Mouse (Mus musculus) E14TG2a.4 (cell line): ENCODE data around the gene Hoxd4.
A peak's percentile ranks its signal among the peaks of the same experiment; 100 is the strongest.

Experiments used
- H3K27me3 ChIP-seq: 2 replicates; pipeline ENCODE4 v1.6.1; 2014; ENCODE audit warnings: low read length, control low read depth; ENCODE audit not compliant: insufficient read depth
- H3K36me3 ChIP-seq: 2 replicates; pipeline ENCODE4 v1.6.1; 2014; ENCODE audit warnings: low read length, control low read depth; ENCODE audit not compliant: insufficient read depth
- H3K4me1 ChIP-seq: replicated peaks from 2 replicates; pipeline ENCODE4 v1.6.1; 2014; ENCODE audit warnings: low read depth, low read length, control low read depth
- H3K4me3 ChIP-seq: replicated peaks from 2 replicates; pipeline ENCODE4 v1.5.1; 2014; ENCODE audit warnings: mild to moderate bottlenecking, low read length
- H3K9me3 ChIP-seq: 2 replicates; pipeline ENCODE4 v1.6.1; 2014; ENCODE audit warnings: low read length, control low read depth
- CTCF ChIP-seq: conservative IDR thresholded peaks from 2 replicates; pipeline ENCODE4 v1.5.1; 2014; ENCODE audit warnings: low read length
- NANOG ChIP-seq: IDR thresholded peaks from 2 replicates; pipeline ENCODE4 v1.6.1; 2014; ENCODE audit warnings: borderline replicate concordance, low read length, mixed read lengths
- POU5F1 ChIP-seq: IDR thresholded peaks from 2 replicates; pipeline ENCODE4 v1.6.1; 2014; ENCODE audit warnings: low read length, borderline replicate concordance

Gene Hoxd4

DNA sequence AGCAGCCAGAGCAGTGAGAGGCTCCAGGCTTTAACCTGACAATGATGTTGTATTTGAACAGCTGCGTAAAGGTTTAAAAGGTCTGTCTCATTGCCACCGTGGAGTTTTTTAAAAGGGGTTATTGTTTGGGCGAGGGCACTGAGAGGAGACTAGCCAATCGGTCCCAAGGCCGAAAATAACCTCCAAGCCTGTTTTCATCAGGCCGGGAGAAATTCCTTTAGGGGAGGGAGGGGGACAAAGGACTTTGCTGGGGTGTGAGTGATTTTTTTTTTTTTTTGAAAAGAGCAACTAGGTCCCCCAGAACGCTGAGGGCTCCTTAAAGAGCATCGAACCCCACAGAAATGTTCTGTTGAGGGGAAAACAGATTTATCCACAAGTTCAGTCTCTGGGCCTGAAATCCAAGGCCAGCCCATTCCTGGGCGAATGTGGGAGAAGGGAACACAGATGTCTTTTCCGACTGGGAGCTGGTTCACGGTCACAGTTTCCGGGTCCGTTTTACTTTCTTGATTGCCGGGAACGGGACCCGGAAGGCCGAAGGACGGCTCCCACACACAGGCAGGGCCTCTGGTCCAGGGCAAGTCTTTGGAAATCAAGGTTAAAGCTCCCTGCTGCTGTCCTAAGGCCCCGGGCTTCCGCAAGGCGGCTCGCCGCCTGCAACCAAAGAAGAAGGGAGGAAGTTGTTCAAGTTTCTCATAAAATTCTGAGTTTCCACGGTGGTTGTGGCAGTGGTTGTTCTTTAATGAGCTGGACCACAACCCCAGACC lies 22.0 kb upstream of the Hoxd4 start:
- Histone ChIP-seq H3K4me1 (peaks cover 58% of the 10 kb centered on the region), H3K36me3 (no peaks in the 10 kb centered on the region), H3K9me3 (no peaks in the 10 kb centered on the region), H3K4me3 (no peak overlapping the region), H3K27me3 (peaks cover 90% of the 10 kb centered on the region)
- TF ChIP-seq CTCF (no peak), POU5F1 (no peak), NANOG (no peak)

DNA sequence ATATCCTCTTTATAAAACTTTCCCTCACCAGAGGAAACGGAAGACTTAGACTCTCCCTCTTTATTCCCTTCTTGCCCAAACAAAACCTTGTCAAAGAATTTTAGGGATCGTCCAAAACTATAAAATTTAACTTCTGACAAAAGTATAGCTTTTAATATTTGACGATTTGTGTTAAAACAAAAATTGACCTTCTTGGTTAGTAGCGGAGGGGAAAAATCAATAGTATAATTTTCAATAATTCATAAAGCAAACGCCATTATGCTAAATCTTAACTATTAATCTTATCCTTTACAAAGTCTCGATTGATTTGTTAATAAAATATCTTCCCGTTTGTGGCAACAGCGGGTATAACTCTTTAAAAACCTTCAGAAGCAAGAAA lies 21.4 kb upstream of the Hoxd4 start:
- no peaks in the 10 kb centered on the region for H3K9me3 ChIP-seq
- H3K36me3 ChIP-seq: no peaks in the 10 kb centered on the region
- H3K27me3 ChIP-seq: peaks cover 90% of the 10 kb centered on the region
- peaks cover 58% of the 10 kb centered on the region for H3K4me1 ChIP-seq
- TF ChIP-seq CTCF (no peak), POU5F1 (no peak), NANOG (no peak)
- H3K4me3 ChIP-seq: no peak overlapping the region

DNA sequence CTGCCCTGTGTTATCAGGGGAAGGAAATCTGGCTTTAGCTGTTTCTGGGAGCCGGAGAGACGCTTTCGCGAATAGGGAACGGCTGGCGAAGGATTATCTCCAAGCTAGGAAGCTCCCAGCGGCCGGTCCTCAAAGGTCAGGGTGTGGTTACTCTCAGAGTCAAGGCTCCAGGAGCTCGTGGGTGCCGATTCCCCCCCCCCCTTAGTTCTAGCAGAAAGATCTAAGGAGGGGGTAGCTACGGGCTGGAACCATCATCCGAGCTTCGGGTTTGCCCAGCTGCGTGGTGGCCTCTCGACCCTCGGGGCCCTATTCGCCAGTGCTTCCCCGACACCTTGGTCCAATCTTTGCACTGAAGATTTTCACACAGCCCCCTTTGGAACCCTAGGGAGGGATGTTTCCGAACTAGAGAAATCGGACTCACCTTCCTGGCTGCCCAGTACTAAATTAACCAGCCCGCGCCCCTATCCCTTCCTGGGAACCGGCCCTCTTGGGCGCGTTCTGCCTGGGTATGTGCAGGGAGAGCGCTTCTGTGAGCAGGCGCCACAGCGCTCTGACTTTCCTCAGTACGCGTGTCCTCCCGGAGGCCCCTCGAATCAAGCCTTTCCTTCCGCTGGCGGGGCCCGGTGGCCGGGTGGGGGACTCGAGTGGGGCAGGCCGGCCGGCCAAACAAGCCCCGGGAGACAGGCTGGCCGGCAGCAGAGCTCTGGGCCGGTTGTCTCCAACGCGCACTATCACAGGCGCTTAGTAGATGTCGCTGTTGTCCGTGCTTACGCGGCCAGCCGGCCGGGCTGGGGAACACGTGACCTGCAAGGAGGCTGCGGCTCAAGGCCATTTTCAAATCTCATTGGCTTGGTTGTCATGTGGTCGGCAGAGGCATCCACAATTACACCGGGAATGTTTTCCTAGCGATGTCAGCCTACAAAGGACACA lies 20.4 kb upstream of the Hoxd4 start, which contains the start of gene Hoxd10:
Gene Hoxd10 (plus strand): TSS at position 903 of the 930 bp plus-strand sequence.
- H3K4me3 ChIP-seq: peak within 1 kb of the TSS; percentile 69
- no peaks in the 10 kb centered on the region for H3K9me3 ChIP-seq
- peaks cover 58% of the 10 kb centered on the region for H3K4me1 ChIP-seq
- H3K36me3 ChIP-seq: no peaks in the 10 kb centered on the region
- H3K27me3 ChIP-seq: peaks cover 96% of the 10 kb centered on the region
- no peak for TF ChIP-seq NANOG
- no peak for TF ChIP-seq CTCF
- no peak for TF ChIP-seq POU5F1

DNA sequence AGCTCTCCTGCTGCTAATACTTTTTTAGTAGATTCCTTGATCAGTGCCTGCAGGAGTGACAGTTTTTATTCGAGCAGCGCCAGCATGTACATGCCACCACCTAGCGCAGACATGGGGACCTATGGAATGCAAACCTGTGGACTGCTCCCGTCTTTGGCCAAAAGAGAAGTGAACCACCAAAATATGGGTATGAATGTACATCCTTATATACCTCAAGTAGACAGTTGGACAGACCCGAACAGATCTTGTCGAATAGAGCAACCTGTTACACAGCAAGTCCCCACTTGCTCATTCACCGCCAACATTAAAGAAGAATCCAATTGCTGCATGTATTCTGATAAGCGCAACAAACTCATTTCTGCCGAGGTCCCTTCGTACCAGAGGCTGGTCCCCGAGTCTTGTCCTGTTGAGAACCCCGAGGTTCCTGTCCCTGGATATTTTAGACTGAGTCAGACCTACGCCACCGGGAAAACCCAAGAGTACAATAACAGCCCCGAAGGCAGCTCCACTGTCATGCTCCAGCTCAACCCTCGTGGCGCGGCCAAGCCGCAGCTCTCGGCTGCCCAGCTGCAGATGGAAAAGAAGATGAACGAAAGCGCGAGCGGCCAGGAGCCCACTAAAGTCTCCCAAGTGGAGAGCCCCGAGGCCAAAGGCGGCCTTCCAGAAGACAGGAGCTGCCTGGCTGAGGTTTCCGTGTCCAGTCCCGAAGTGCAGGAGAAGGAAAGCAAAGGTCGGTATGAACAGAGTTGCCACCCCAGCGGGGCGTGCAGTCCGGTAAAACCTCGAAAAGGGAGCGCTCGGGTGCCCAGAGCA lies 19.5 kb upstream of the Hoxd4 start:
- peaks cover 53% of the 10 kb centered on the region for H3K4me1 ChIP-seq
- peaks cover 96% of the 10 kb centered on the region for H3K27me3 ChIP-seq
- TF ChIP-seq CTCF (no peak), POU5F1 (no peak), NANOG (no peak)
- H3K36me3 ChIP-seq: no peaks in the 10 kb centered on the region
- H3K9me3 ChIP-seq: no peaks in the 10 kb centered on the region
- peak overlapping the region; percentile 2 for H3K4me3 ChIP-seq

DNA sequence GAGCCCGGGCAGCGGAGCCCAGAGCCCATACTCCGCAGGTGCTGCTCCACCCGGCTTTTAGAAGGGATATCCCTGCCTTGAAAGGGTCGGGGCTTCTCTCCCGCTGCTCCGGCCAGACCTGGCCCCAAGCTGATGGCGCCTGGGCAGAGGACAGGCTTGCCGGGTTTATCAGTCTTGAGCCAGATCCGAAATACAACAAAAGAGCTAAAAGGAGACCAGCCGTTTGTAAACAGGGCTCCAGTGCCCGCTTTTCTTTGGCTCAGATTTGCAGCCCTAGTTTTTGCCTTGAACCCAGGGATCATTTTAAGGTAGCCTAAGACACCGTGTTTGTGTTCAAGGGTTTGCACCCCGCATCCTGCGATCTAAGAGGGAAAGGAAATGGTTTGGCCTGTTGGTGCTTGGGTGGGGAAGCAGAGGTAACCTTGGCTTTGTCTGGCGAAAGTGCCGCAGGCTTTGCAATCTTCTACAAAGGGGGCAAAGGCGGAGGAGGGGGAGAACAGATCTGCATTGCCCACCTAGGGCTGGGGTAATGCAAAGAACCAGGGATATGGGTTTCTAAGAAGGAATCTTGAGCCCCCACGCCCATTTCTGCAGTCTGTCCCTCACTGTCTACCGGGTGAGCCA lies 18.8 kb upstream of the Hoxd4 start:
- Histone ChIP-seq H3K36me3 (no peaks in the 10 kb centered on the region), H3K9me3 (no peaks in the 10 kb centered on the region), H3K4me1 (peaks cover 46% of the 10 kb centered on the region), H3K27me3 (peaks cover 96% of the 10 kb centered on the region), H3K4me3 (peak overlapping the region; percentile 2)
- TF ChIP-seq POU5F1 (no peak), CTCF (no peak), NANOG (no peak)

DNA sequence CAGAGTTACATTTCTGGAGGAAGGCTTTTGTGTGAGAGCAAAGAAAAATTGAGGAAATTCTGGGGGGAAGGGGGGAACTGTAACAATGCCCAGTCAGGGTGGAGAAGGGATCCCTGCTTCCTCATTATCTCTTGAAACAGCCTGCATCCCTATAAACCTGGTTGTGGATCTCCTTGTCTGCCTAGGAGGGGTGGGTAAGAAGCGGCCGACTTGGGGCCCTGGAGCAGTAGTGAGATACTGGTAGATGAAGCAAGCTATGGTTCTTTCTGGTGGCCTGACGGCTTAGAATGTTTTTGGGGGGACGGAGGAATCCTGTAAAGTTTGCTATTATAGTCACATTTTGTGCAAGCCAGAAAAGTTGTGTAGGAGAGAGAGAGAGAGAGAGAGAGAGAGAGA lies 18.3 kb upstream of the Hoxd4 start:
- H3K36me3 ChIP-seq: no peaks in the 10 kb centered on the region
- 0 out of 2 replicates have a peak overlapping the region, but pooled peaks have one; percentile 2 for H3K4me3 ChIP-seq
- peaks cover 96% of the 10 kb centered on the region for H3K27me3 ChIP-seq
- no peaks in the 10 kb centered on the region for H3K9me3 ChIP-seq
- peaks cover 45% of the 10 kb centered on the region for H3K4me1 ChIP-seq
- no peak for TF ChIP-seq CTCF
- TF ChIP-seq POU5F1: no peak
- TF ChIP-seq NANOG: no peak

DNA sequence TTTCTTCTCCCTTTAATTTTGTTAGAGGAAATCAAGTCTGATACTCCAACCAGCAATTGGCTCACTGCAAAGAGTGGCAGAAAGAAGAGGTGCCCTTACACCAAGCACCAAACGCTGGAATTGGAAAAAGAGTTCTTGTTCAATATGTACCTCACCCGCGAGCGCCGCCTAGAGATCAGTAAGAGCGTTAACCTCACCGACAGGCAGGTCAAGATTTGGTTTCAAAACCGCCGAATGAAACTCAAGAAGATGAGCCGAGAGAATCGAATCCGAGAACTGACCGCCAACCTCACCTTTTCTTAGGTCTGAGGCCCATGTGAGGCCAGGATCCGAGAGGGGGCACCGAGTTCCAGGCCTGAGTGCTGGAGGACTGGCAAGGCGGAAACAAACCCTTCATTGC lies 17.7 kb upstream of the Hoxd4 start:
- no peaks in the 10 kb centered on the region for H3K36me3 ChIP-seq
- TF ChIP-seq NANOG (no peak), CTCF (peak; percentile 85), POU5F1 (no peak)
- H3K9me3 ChIP-seq: no peaks in the 10 kb centered on the region
- no peak overlapping the region for H3K4me3 ChIP-seq
- peaks cover 49% of the 10 kb centered on the region for H3K4me1 ChIP-seq
- peaks cover 96% of the 10 kb centered on the region for H3K27me3 ChIP-seq

DNA sequence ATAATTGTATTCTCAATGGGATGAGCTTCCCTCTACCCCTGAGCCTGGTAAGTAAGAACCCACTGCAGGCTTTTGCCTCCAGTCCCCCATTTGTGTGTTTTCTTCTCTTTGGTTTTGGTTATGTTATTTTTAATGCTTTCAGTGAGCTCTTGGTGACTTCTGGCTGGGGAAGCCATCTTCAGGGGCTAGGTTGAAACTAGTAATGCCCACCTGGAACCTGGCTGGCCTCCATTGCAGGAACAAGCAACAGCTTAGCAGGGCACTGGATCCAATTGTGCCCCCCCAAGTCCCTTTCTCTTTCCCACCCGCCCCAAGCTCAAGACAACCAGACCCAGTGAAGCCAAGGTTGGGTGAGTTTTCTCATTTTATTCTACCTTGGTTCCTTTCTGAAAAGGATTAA lies 16.3 kb upstream of the Hoxd4 start:
- TF ChIP-seq NANOG: no peak
- no peak for TF ChIP-seq POU5F1
- TF ChIP-seq CTCF: no peak
- Histone ChIP-seq H3K9me3 (no peaks in the 10 kb centered on the region), H3K4me3 (no peak overlapping the region), H3K36me3 (no peaks in the 10 kb centered on the region), H3K4me1 (peaks cover 50% of the 10 kb centered on the region), H3K27me3 (peaks cover 97% of the 10 kb centered on the region)
